Mouse (Mus musculus): ENCODE data around the gene Ublcp1.

The Ublcp1 gene

DNA sequence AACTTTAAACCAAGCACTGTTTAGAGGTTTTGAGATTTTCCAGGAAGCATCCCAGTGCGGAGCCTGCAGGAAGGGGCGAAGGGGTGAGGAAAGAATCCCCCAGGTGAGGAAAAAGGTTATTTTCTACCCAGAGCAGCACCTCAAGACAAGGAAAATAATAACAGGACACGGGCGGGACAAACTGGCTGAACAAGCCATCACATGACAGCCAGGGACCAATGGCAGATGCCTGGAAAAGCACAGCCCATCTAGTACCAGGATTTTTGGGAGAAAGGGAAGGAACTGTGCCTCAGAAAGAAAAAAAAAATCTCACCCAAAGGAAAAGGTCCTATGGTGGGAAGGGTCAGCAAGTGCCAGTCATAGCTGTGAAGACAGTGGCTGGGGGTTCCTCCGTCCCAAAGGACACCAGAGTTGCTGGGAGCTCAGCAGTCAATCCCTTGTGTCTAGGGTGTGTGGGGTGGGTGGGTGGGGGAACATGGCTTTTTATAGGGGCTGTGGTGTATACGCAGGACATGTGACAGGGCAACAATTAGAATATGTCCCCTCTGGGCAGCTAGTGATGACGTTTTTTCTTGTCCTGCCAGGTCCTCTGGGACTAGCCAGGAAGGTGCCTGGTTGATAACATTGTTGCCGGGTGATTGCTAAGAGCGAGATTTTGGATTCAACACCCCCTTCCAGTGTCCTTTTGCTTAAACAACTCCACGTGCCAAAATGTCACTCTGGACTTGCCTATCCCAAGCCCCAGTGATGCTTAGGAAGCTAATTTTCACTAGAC lies 47.8 kb downstream of the Ublcp1 start:
- no peak for DNase-seq (ENCODE audit: low spot score in 2 of 2)

- no peak for DNase-seq (ENCODE audit: low spot score in 2 of 2)
Measured at GRCm38 (mm10) chr11:44417403-44417802, 52.9 kb downstream of the Ublcp1 start.

DNA sequence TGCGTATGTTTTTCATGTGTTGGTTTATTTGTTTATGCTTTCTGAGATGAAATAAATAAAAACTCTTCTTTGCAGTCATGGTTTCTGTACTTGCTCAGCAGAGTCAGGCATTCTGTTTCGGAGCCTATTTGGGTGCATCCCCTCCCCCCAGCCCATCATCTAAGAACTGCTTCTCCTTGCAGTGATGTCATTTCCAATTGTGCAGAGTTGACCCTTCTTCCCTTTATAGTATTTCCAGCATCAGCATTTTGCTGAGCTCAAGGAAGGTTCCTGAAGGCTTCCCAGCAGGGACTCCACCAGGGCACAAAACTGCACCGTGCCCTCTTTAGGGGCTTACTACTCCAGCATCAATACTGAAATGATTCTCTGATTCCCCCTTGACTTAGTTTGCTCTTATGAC lies 55.7 kb downstream of the Ublcp1 start:
- no peak for DNase-seq (ENCODE audit: low spot score in 2 of 2)

- DNase-seq (ENCODE audit: low spot score in 2 of 2) = no peak
Measured at GRCm38 (mm10) chr11:44413371-44413770, 56.9 kb downstream of the Ublcp1 start.

- no peak for DNase-seq (ENCODE audit: low spot score in 2 of 2)
Measured at GRCm38 (mm10) chr11:44412276-44412675, 58.0 kb downstream of the Ublcp1 start.

GRCm38 (mm10) chr11:44410413-44410812 lies 59.9 kb downstream of the Ublcp1 start:
- DNase-seq (ENCODE audit: low spot score in 2 of 2) = no peak

DNA sequence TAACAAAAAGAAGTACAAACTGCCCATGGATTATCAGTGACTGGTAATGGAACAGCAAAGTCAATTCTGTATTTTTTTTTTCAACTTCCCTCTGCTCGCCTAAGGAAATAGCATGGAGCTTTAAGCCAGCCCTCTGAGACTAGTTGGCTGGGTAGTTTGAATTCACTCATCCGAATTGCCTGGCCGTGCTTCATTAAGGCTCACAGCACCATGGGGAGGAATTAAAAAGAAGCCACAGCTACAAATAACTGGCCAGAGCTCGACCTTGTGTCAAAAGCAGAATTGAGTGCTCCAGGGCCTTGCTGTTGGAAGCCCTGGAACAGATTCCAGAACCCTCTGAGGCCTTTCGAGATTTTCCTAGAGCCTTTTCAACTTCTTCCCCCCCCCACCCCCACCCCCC lies 61.7 kb downstream of the Ublcp1 start:
- no peak for DNase-seq (ENCODE audit: low spot score in 2 of 2)

DNA sequence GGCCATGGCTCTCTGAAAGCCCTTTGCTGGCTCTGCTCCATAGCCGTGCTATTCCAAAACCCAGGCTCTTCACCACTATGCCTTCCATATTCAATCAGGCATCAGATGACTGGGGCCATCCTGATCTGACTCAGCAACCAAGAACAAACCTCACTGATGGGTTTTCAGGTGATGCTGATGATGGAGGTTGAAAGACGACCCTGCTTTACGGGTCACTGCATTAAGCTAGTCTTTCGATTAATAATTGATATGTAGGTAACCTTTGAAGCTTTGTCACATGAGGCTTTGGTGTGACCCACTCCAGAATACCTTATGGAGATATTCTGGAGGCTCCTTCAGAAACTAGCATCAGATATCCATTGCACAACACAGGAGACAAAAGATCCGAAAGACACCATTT lies 63.8 kb downstream of the Ublcp1 start:
- DNase-seq (ENCODE audit: low spot score in 2 of 2) = no peak

DNA sequence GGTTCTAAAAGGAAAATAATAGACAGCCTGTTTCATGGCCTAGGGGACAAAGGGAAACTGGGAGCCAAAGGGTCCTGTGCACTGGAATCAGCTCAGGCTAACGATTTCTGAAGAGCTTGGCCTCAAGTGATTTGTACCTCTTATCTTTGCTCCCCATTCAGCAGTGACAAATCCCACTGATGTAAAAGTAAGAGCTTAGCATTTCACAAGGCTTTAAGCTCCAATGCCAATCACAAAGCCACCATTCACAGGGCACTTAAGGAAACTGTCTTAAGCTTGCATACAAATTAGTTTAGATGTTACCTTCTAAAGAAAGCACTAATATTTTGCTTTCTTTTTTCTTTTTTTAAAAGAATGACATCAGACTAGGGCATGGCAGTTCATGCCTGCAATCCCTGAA lies 64.3 kb downstream of the Ublcp1 start:
- no peak for DNase-seq (ENCODE audit: low spot score in 2 of 2)

- DNase-seq (ENCODE audit: low spot score in 2 of 2) = no peak
Measured at GRCm38 (mm10) chr11:44405113-44405512, 65.2 kb downstream of the Ublcp1 start.
